Mouse (Mus musculus) 3134 (cell line): Measurements from ENCODE around the gene Olfr1501.
"Not testable (repeated sequence)": the region's sequence is repeated elsewhere in the genome, so short reads cannot be mapped to it uniquely, and the experiment has no call there.

Experiments used
- DNase-seq: peaks from one replicate; pipeline ENCODE4 v3.0.0-alpha.2; 2011; ENCODE audit warnings: low spot score; ENCODE audit not compliant: insufficient read length; ENCODE audit errors: extremely low read depth

The Olfr1501 gene

DNA sequence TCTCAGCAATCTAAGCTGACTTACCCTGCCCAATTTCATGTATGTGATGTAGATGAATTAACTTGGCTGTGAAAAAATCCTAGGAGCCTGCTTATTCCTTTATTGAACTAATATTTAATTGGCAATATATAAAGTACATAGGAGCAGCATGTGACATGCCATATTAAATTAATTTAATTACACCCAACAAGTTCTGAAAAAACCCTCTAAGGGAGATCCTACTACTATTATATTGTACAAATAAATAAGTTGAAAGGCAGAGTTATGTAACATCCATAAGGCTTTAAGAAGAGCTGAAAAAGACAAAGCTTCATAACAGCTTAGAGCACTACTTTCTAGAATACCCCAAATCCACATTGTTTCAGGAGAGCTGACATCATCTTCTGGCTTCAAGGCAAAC is at the start of gene Olfr1501:
Gene Olfr1501 (minus strand): TSS at position 101 of the 400 bp plus-strand sequence.
- DNase-seq = not testable (repeated sequence)

DNA sequence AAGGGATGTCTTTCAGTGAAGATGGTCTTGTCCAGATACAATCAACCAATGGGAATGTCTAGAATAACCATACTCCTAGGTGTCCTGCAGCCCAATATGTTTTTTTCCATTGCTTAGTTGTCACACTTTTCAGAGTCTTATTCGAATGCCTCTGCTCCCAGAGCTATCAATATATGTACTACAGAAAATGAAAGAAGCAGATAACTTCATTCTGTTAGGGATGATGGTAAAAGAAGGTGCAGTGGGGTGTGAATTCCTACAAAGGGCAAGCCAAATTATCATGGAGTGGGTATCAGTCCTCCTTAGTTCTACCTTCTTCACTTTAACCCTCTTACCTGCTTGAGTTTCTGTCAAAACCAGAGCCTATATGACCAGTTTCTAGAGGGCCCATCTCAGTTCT is 47.3 kb upstream of the Olfr1501 start, which contains the start of gene Olfr1504:
Gene Olfr1504 (minus strand): TSS at position 101 of the 400 bp plus-strand sequence.
- DNase-seq = no peak

DNA sequence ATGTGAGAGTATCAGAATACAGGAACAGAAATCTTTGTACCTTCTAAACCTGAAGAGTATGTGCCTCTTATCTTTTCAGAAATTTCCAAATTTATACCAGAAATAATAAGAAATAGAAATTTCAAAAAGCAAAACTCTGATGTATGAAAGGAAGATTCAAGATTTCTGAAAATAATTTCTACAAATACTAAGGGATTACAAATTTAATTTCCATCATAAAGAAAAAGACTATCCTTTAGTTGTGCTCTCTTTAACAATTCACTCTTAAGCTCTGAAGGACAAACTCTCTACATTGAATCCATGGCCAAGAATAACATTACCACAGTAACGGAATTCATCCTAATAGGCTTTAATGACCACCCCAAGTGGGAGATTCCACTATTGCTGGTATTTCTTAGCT is 11.0 kb upstream of the Olfr1501 start, which contains the start of gene Olfr1502:
Gene Olfr1502 (plus strand): TSS at position 301 of the 400 bp plus-strand sequence.
- no peak for DNase-seq

DNA sequence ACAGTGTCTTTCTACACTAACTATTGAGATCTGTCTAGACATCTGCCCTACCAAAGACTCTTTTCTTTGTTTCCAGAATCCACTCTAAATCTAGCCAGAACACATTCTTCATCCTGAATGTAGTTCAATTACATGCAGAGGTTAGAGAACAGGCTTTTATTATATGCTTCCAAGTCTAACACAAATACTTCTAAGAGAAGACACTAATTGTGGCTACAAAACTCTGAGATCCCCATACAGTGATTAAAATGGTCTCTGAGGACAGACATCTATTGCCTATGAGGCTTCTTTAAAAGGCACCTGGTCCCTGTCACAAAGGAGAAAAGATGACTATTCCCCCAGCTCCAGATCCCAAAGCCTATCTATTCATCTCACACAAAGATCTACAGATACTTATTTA is 20.1 kb downstream of the Olfr1501 start, which contains the start of gene Olfr1500:
Gene Olfr1500 (minus strand): TSS at position 101 of the 400 bp plus-strand sequence.
- no peak for DNase-seq

DNA sequence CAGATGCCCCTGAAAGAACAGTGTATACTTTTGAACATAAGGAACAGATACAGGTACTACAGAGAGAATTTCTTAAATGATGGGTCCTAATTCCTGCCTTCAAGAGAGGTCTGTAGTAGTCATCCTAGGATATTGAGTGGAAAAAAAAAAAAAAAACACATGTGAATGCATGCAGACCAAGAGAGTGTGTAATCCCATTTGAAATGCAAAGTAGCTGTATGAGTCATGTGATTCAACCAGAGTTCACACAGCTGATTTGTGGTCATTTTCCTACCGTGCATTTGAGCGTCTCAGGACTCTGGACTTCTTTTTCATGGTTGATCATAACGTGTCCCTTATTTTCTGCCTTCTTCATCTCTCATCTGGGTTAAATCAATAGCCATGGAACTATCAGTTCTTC is 22.0 kb downstream of the Olfr1501 start:
- no peak for DNase-seq

DNA sequence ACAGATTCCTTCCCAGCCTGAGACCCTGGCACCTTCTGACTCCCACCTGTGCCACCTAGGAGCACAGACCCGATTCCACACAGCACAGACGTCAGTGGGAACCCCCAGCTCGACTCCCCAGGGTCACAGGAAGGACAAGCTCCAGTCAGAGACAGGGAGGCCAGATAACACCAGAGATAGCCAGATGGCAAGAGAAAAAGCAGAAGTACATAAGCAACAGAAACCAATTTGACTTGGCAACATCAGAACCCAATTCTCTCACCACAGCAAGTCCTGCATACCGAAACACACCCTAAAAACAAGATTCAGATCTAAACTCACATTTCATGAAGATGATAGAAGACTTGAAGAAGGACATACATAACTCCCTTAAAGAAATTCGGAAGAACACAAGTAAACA is 29.6 kb downstream of the Olfr1501 start:
- no peak for DNase-seq

DNA sequence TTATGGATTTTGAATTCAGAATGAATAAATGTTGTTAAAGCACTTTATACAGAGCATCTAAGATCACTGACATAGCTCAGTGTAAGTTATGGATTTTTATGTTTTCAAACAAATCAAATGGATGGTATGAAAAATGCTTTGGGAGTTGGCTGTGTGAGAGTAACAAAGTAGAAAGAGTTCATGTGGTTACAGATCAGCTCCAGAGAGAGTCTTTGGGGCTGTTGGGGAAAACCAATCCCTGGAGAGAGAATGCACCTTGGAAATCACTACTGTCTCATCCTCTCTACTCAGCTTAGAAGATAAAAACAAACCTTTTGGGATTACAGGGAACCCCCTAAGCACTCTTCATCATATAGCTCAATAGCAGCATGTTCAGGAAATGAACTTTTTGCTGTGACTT is 31.1 kb downstream of the Olfr1501 start, which contains the start of gene Olfr1499:
Gene Olfr1499 (minus strand): TSS at position 101 of the 400 bp plus-strand sequence.
- no peak for DNase-seq

DNA sequence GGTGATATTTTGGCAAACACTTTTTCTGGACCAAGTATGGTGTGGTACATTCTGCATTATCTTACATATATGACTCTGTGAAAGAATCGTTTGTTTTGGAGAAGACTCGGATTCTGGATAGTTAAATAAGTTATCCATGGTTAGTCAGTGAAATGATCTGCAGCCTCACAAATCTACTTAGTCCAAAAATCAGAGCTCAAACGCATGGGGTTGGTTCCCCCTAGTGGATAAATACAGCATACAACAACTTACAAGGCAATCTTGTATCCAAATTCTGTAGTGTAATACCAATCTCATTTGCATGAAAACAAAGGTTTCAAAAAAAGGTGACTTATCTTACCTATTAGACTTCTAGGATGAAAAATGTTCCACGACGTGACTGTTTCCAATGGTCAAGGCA is 31.7 kb downstream of the Olfr1501 start:
- no peak for DNase-seq

DNA sequence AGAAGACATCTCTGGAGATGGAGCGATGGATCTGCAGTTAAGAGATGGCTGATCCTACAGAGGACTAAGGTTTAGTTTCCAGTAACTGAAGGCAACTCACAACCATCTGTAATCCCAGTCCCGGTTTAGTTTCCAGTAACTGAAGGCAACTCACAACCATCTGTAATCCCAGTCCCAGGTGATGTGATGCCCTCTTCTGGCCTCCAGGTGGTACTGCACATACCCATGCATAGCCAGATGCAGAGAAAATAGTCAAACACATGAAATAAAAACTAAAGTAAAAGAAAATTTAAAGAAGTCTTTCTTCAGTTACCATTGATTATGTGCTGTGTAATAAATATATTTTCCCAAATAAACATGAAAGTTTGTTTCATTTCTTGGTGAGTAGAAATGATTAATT is 37.7 kb downstream of the Olfr1501 start:
- DNase-seq = no peak

DNA sequence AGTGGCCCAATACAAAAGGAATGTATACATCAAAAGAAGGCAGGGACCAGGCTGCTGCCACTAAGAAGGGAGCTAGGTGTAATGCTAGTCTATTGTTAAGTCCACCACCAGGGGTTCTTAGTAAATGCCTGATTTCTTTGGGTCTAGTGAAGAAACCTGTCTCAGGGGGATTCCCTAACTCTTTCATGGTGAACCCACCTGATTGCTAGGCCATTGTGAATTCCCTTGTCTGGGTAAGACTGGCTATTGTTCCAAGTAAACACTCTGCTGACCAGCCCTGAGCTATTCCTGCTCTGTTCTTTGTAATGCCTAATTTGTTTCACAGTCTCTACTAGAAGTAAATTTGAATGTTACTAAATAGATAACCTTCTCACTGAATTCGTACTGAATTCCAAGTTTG is 45.0 kb downstream of the Olfr1501 start:
- not testable (repeated sequence) for DNase-seq

DNA sequence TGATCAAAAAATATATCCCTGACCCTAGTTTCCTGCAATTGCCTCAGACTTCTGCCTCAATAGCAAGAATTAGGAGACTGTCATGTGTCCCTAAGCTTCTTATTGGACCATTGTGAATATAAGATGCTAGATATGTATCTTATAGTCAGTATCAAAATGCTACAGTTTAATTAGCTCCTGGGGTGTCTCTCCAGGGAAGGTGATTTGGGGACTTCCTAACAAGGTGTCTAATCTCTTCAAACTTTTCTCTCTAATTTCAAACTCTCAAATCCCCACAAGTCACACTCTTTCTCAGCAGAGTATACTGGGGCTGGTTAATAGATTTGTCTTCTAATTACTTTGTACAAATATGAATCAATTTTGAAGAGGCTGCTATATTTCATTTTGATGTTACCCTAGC is 52.4 kb downstream of the Olfr1501 start, which contains the start of gene Olfr1497:
Gene Olfr1497 (minus strand): TSS at position 101 of the 400 bp plus-strand sequence.
- DNase-seq = no peak
